Mouse (Mus musculus) thymus, adult 2 months (tissue): ENCODE results near the gene Pip4k2b.

Source experiments
- CTCF ChIP-seq: fragments of 200-500 bp; IDR thresholded peaks from 2 replicates; pipeline ENCODE4 v1.5.1; 2012; ENCODE audit warnings: mild to moderate bottlenecking, control low read depth, low read length, moderate library complexity, borderline replicate concordance; ENCODE audit not compliant: control insufficient read depth, poor library complexity, insufficient read depth; ENCODE audit errors: extremely low read depth
- POLR2A ChIP-seq: fragments of 200-500 bp; IDR thresholded peaks from 2 replicates; pipeline ENCODE4 v1.6.1; 2012; ENCODE audit warnings: mild to moderate bottlenecking, low read length, control low read depth, moderate library complexity; ENCODE audit not compliant: control insufficient read depth, poor library complexity, insufficient read depth; ENCODE audit errors: extremely low read depth

GRCm38 (mm10) chr11:97787961-97788360, 43.5 kb upstream of the Pip4k2b start:
- TF ChIP-seq CTCF, result no peak
- TF ChIP-seq POLR2A, result no peak
